Mouse (Mus musculus) kidney, postnatal 0 days (tissue): ENCODE measurements around the gene Dffa. TPM values are rescaled to one million over a fixed set of nuclear protein-coding genes. Genes with fewer than 3 reads are reported as not detected.

Experiments used
- ATAC-seq: fragments of 200-750 bp; cut with Nextera tagmentation; replicated peaks from 2 replicates; pipeline ENCODE4 v1.8.0; 2017; ENCODE audit warnings: low read depth, moderate number of reproducible peaks, moderate TSS enrichment, moderate library complexity; ENCODE audit not compliant: low FRiP score
- DNase-seq: peaks from one replicate; pipeline ENCODE4 v3.0.0-alpha.2; 2016; ENCODE audit warnings: low spot score
- H3K27ac ChIP-seq: fragments of 300-500 bp; sonication (generic); 2 replicates; pipeline ENCODE4 v1.5.1; 2014; ENCODE audit warnings: mild to moderate bottlenecking
- H3K27me3 ChIP-seq: fragments of 300-500 bp; sonication (generic); 2 replicates; pipeline ENCODE4 v1.6.1; 2014; ENCODE audit warnings: low read length, mixed read lengths; ENCODE audit not compliant: insufficient read depth
- H3K36me3 ChIP-seq: fragments of 300-500 bp; sonication (generic); 2 replicates; pipeline ENCODE4 v1.6.1; 2014; ENCODE audit warnings: low read length, mixed read lengths; ENCODE audit not compliant: insufficient read depth
- H3K4me1 ChIP-seq: fragments of 300-500 bp; sonication (generic); replicated peaks from 2 replicates; pipeline ENCODE4 v1.6.1; 2014; ENCODE audit warnings: antibody characterized with exemption, low read length, mixed read lengths; ENCODE audit not compliant: insufficient read depth
- H3K4me2 ChIP-seq: fragments of 300-500 bp; sonication (generic); 2 replicates; pipeline ENCODE4 v1.6.1; 2014; ENCODE audit warnings: mild to moderate bottlenecking, low read length, moderate library complexity, mixed read lengths
- H3K4me3 ChIP-seq: fragments of 300-500 bp; sonication (generic); replicated peaks from 2 replicates; pipeline ENCODE4 v1.5.1; 2014; ENCODE audit warnings: low read depth, low read length
- H3K9ac ChIP-seq: fragments of 300-500 bp; sonication (generic); 2 replicates; pipeline ENCODE4 v1.6.1; 2014; ENCODE audit warnings: low read depth, low read length
- H3K9me3 ChIP-seq: fragments of 300-500 bp; sonication (generic); replicated peaks from 2 replicates; pipeline ENCODE4 v1.6.1; 2016; ENCODE audit warnings: low read length, inconsistent platforms, mixed read lengths
- CTCF ChIP-seq: IDR thresholded peaks from 2 replicates; pipeline ENCODE4 v1.5.1; 2016; ENCODE audit warnings: antibody characterized with exemption, low read depth, mild to moderate bottlenecking, moderate library complexity
- WGBS: fragments of 180-500 bp; shearing (Covaris S2); extraction: QIAGEN DNeasy Blood & Tissue Kit; methylation state at CpG from one replicate; pipeline ENCODE4 v1.1.7; 2014; 5-methylcytosine and 5-hydroxymethylcytosine counted together
- polyA plus RNA-seq: library from polyadenylated mRNA; unstranded; fragments of >200 nt; fragmentation: Nextera tagmentation; extraction: Ambion mirVana; gene quantifications from 2 replicates; pipeline ENCODE4 v1.2.1, GENCODE M21; 2015

Dffa gene
- polyA plus RNA-seq, 1 experiment from 2014 or later, result 30.3 TPM

DNA sequence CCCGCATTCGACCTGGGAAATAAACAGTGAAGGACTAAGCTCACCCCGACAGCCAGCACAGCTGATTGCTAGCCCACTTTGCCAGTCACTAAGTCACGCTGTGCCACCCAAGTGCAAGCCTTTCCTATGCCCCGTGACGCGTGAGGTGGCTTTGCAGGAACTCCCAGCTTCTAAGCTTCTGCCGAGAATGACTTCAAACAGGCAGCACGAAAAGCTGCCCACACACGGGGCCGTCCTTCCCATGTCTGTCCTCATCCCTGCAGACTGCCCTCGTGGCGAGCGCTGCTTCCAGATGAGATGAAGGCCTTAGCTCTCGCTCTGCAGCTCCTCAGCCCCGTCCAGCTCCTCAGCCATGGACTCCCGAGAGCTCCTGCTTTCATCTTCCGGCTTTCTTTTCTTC is 24.5 kb downstream of the Dffa start:
- no peak for TF ChIP-seq CTCF
- Histone ChIP-seq H3K27ac (no peak overlapping the region), H3K4me2 (no peak overlapping the region), H3K9ac (no peak overlapping the region), H3K9me3 (no peaks in the 10 kb centered on the region), H3K36me3 (no peaks in the 10 kb centered on the region), H3K4me3 (no peak overlapping the region), H3K27me3 (no peaks in the 10 kb centered on the region), H3K4me1 (no peaks in the 10 kb centered on the region)
- ATAC-seq (no peak), DNase-seq (no peak)
- 81% methylated on average over 18 of the region's 18 CpGs for WGBS

DNA sequence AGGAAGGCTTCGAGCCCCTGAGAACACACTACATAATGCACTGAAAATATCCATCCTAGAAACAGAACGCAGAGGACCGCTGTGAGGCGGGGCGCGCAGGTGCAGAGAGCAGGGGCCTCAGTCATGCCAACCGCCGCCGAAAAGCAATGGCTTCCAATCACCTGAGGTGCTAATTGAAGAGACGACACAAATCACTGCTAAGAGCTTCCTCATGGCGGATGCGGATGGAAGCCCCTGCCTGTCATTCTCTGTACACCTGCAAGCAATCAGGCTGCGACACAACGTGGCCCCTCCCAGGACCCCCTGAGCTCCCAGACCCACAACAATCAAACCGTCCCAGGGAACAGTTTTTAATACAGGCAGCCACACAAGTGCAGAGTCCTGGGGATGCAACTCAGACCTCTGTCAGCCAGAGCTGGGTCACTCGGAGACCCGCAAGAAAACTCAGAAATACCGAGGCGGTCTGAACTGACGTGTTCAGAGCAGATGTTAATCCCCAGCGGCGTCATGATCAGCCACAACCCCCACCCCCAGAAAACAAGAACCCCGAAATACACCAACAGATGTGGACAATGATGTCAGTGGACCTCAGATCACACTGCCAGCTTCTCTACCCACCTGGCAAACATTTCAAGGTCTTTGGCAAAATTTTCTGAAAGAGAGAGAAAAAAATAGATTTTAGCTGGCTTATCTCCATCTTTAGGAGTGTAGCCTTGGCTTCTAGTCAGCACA is 27.2 kb downstream of the Dffa start:
- H3K9ac ChIP-seq, result no peak overlapping the region
- H3K4me2 ChIP-seq, result no peak overlapping the region
- no peak for TF ChIP-seq CTCF
- no peaks in the 10 kb centered on the region for H3K4me1 ChIP-seq
- H3K27me3 ChIP-seq, result no peaks in the 10 kb centered on the region
- H3K36me3 ChIP-seq, result no peaks in the 10 kb centered on the region
- H3K27ac ChIP-seq, result no peak overlapping the region
- DNase-seq (no peak), ATAC-seq (no peak)
- WGBS, result 90% methylated on average over 23 of the region's 23 CpGs
- no peaks in the 10 kb centered on the region for H3K9me3 ChIP-seq
- no peak overlapping the region for H3K4me3 ChIP-seq

DNA sequence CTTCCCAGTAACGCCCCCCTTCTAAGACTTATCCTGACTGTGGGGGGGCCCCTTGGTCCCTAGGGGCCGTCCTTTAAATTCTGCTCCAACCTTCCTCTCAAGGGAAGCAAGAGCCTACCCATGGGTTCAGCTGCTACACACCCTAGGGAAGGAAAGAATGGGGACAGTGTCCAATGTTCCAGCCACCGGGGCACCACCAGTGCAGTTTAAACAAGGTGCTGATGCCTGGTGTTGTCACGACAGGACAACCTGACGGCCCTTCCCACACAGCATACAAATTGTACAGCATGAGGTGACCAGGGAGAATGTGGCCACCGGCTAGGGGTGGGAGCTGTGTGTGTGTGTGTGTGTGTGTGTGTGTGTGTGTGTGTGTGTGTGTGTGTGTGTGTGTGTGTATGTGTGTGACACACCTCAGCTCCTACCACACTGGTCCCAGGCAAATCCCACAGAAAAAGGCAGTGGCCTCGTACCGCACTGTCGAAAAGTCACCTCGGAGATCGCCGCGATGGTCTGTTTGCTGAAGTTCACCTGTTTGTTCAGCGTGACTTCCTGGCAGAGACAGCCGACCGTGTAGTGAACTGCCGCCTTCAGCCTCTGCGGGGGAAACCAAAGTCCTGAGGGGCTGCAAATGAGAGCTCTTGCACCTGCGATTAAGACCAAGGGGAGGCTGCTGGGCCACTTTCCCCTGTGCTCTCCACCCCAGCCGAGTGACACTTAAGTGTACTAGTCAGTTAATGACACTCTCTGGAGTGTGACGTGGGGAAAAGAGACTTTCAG is 28.0 kb downstream of the Dffa start:
- no peak overlapping the region for H3K4me3 ChIP-seq
- no peak for ATAC-seq
- no peaks in the 10 kb centered on the region for H3K4me1 ChIP-seq
- no peaks in the 10 kb centered on the region for H3K9me3 ChIP-seq
- no peak overlapping the region for H3K4me2 ChIP-seq
- no peaks in the 10 kb centered on the region for H3K27me3 ChIP-seq
- H3K27ac ChIP-seq, result no peak overlapping the region
- 71% methylated on average over 21 of the region's 21 CpGs for WGBS
- no peak for TF ChIP-seq CTCF
- no peaks in the 10 kb centered on the region for H3K36me3 ChIP-seq
- H3K9ac ChIP-seq, result no peak overlapping the region
- DNase-seq, result no peak

- Histone ChIP-seq H3K27me3 (no peaks in the 10 kb centered on the region), H3K4me1 (no peaks in the 10 kb centered on the region), H3K36me3 (no peaks in the 10 kb centered on the region), H3K4me2 (no peak overlapping the region), H3K4me3 (no peak overlapping the region), H3K9me3 (no peaks in the 10 kb centered on the region), H3K27ac (no peak overlapping the region), H3K9ac (no peak overlapping the region)
- DNase-seq (no peak), ATAC-seq (no peak)
- 72% methylated on average over 5 of the region's 5 CpGs for WGBS
- no peak for TF ChIP-seq CTCF
Measured at GRCm38 (mm10) chr4:149133395-149133794, 29.4 kb downstream of the Dffa start.

- Histone ChIP-seq H3K4me1 (no peaks in the 10 kb centered on the region), H3K9ac (peak overlapping the region; percentile 70; the same call in 1 of the 2 replicates), H3K27ac (no peak overlapping the region; the same call in 1 of the 2 replicates), H3K4me2 (peak overlapping the region; percentile 66), H3K4me3 (peak overlapping the region; percentile 57), H3K36me3 (no peaks in the 10 kb centered on the region), H3K9me3 (no peaks in the 10 kb centered on the region), H3K27me3 (no peaks in the 10 kb centered on the region)
- ATAC-seq, result no peak
- TF ChIP-seq CTCF, result no peak
- 62% methylated on average over 18 of the region's 18 CpGs for WGBS
- DNase-seq, result no peak
Measured at GRCm38 (mm10) chr4:149136116-149136850, 32.3 kb downstream of the Dffa start.
